Mouse (Mus musculus) embryonic facial prominence, embryonic 13.5 days (tissue): ENCODE results near the gene Mpv17l. TPM values are rescaled to one million over a fixed set of nuclear protein-coding genes. Genes with fewer than 3 reads are reported as not detected.

Experiments
- ATAC-seq: fragments of 200-750 bp; cut with Nextera tagmentation; 2 replicates; pipeline ENCODE4 v1.8.0; 2017; ENCODE audit warnings: low read depth; ENCODE audit not compliant: insufficient number of reproducible peaks, insufficient read depth, low FRiP score, low TSS enrichment
- H3K27ac ChIP-seq: fragments of 300-500 bp; sonication (generic); 2 replicates; pipeline ENCODE4 v1.5.1; 2015; ENCODE audit warnings: moderate library complexity, mild to moderate bottlenecking, inconsistent platforms
- H3K27me3 ChIP-seq: fragments of 300-500 bp; sonication (generic); 2 replicates; pipeline ENCODE4 v1.6.1; 2015; ENCODE audit warnings: mild to moderate bottlenecking, inconsistent platforms
- H3K36me3 ChIP-seq: fragments of 300-500 bp; sonication (generic); 2 replicates; pipeline ENCODE4 v1.6.1; 2015; ENCODE audit warnings: mild to moderate bottlenecking, inconsistent platforms
- H3K4me1 ChIP-seq: fragments of 300-500 bp; sonication (generic); 2 replicates; pipeline ENCODE4 v1.6.1; 2015; ENCODE audit warnings: inconsistent platforms
- H3K4me2 ChIP-seq: fragments of 300-500 bp; sonication (generic); 2 replicates; pipeline ENCODE4 v1.6.1; 2015; ENCODE audit warnings: moderate library complexity, mild to moderate bottlenecking, inconsistent platforms
- H3K4me3 ChIP-seq: fragments of 300-500 bp; sonication (generic); 2 replicates; pipeline ENCODE4 v1.5.1; 2015; ENCODE audit warnings: mild to moderate bottlenecking, inconsistent platforms
- H3K9ac ChIP-seq: fragments of 300-500 bp; sonication (generic); 2 replicates; pipeline ENCODE4 v1.6.1; 2015; ENCODE audit warnings: mild to moderate bottlenecking, inconsistent platforms
- H3K9me3 ChIP-seq: fragments of 300-500 bp; sonication (generic); 2 replicates; pipeline ENCODE4 v1.6.1; 2016; ENCODE audit warnings: inconsistent platforms
- WGBS: fragments of 180-500 bp; shearing (Covaris S2); methylation state at CpG from one replicate; pipeline ENCODE4 v1.1.7; 2015; ENCODE audit warnings: mixed read lengths; 5-methylcytosine and 5-hydroxymethylcytosine counted together
- polyA plus RNA-seq: library from polyadenylated mRNA; unstranded; fragments of >200 nt; fragmentation: Nextera tagmentation; extraction: Ambion mirVana; gene quantifications from 2 replicates; pipeline ENCODE4 v1.2.1, GENCODE M21; 2015

Mpv17l gene
- polyA plus RNA-seq, 1 experiment from 2014 or later: 5.3 TPM

- Histone ChIP-seq H3K4me3 (no peak overlapping the region), H3K27me3 (no peaks in the 10 kb centered on the region), H3K4me1 (peaks cover 8% of the 10 kb centered on the region), H3K9ac (no peak overlapping the region), H3K36me3 (no peaks in the 10 kb centered on the region), H3K27ac (no peak overlapping the region), H3K4me2 (no peak overlapping the region), H3K9me3 (no peaks in the 10 kb centered on the region)
- WGBS: 94% methylated on average over 5 of the region's 5 CpGs
- ATAC-seq: no peak
Measured at GRCm38 (mm10) chr16:13983161-13983560, 80.2 kb downstream of the Mpv17l start.

GRCm38 (mm10) chr16:13986197-13986573 lies 83.2 kb downstream of the Mpv17l start:
- no peak for ATAC-seq
- no peaks in the 10 kb centered on the region for H3K9me3 ChIP-seq

GRCm38 (mm10) chr16:13986574-13987478 lies 83.9 kb downstream of the Mpv17l start, which contains the start of the genes 2900011O08Rik and Ifitm7:
Gene 2900011O08Rik (plus strand): TSS chr16:13986604.
Gene Ifitm7 (minus strand): TSS chr16:13986888.
- no peaks in the 10 kb centered on the region for H3K27me3 ChIP-seq

More at GRCm38 (mm10) chr16:13986197-13986573, 83.2 kb downstream of the Mpv17l start:
- peak overlapping the region; percentile 56 for H3K4me3 ChIP-seq
- no peaks in the 10 kb centered on the region for H3K36me3 ChIP-seq
- no peaks in the 10 kb centered on the region for H3K27me3 ChIP-seq
- peak overlapping the region; percentile 91 for H3K4me2 ChIP-seq
- peak overlapping the region; percentile 77 for H3K9ac ChIP-seq
- peaks cover 8% of the 10 kb centered on the region for H3K4me1 ChIP-seq
- H3K27ac ChIP-seq: no peak overlapping the region
- 40% methylated on average over 3 of the region's 3 CpGs for WGBS

GRCm38 (mm10) chr16:13992518-13993248 lies 89.7 kb downstream of the Mpv17l start:
- Histone ChIP-seq H3K27me3 (no peaks in the 10 kb centered on the region), H3K4me3 (no peak overlapping the region), H3K36me3 (no peaks in the 10 kb centered on the region), H3K4me1 (no peaks in the 10 kb centered on the region; the same call in 1 of the 2 replicates), H3K27ac (no peak overlapping the region), H3K4me2 (no peak overlapping the region), H3K9ac (no peak overlapping the region), H3K9me3 (no peaks in the 10 kb centered on the region)
- WGBS: 82% methylated on average over 11 of the region's 11 CpGs
- no peak for ATAC-seq

More at GRCm38 (mm10) chr16:13986574-13987478, 83.9 kb downstream of the Mpv17l start, which contains the start of the genes 2900011O08Rik and Ifitm7:
- peak; percentile 67; the same call in 1 of the 2 replicates for ATAC-seq
- Histone ChIP-seq H3K4me2 (peak within 1 kb of the TSS; percentile 91), H3K4me3 (peak within 1 kb of the TSS; percentile 56), H3K4me1 (peaks cover 8% of the 10 kb centered on the region), H3K9me3 (no peaks in the 10 kb centered on the region), H3K27ac (peak within 1 kb of the TSS; percentile 51; the same call in 1 of the 2 replicates), H3K36me3 (no peaks in the 10 kb centered on the region), H3K9ac (peak within 1 kb of the TSS; percentile 77)
- under 1% methylated on average over 31 of the region's 31 CpGs for WGBS

GRCm38 (mm10) chr16:13994076-13994475 lies 91.1 kb downstream of the Mpv17l start:
- H3K4me3 ChIP-seq: no peak overlapping the region
- WGBS: 70% methylated on average over 1 of the region's 1 CpGs
- no peak overlapping the region for H3K9ac ChIP-seq
- H3K36me3 ChIP-seq: no peaks in the 10 kb centered on the region
- H3K4me1 ChIP-seq: no peaks in the 10 kb centered on the region
- ATAC-seq: no peak
- no peak overlapping the region for H3K27ac ChIP-seq
- no peaks in the 10 kb centered on the region for H3K9me3 ChIP-seq
- no peak overlapping the region for H3K4me2 ChIP-seq
- no peaks in the 10 kb centered on the region for H3K27me3 ChIP-seq

- Histone ChIP-seq H3K27me3 (no peaks in the 10 kb centered on the region), H3K9ac (no peak overlapping the region), H3K27ac (no peak overlapping the region), H3K4me1 (no peaks in the 10 kb centered on the region), H3K36me3 (no peaks in the 10 kb centered on the region), H3K4me2 (no peak overlapping the region), H3K9me3 (no peaks in the 10 kb centered on the region), H3K4me3 (no peak overlapping the region)
- 69% methylated on average over 1 of the region's 1 CpGs for WGBS
- ATAC-seq: no peak
Measured at GRCm38 (mm10) chr16:13994502-13994901, 91.5 kb downstream of the Mpv17l start.

Other genes starting within 250 kb of the Mpv17l start
- gene Parn, start 235.0 kb upstream of the Mpv17l start, polyA plus RNA-seq: 41.8 and 42.2 TPM in 2 replicates
- gene Bfar, start 231.3 kb upstream of the Mpv17l start, polyA plus RNA-seq: 47.6 and 53.1 TPM in 2 replicates
- 6.2 and 7.1 TPM in 2 replicates for gene 3110001I22Rik, start 231.2 kb upstream of the Mpv17l start, polyA plus RNA-seq
- gene Pla2g10, start 172.2 kb upstream of the Mpv17l start, polyA plus RNA-seq: 0.15 TPM in 1 of 2 replicates, not detected in the other
- 70.2 and 72.7 TPM in 2 replicates for gene Rrn3, start 122.5 kb upstream of the Mpv17l start, polyA plus RNA-seq
- 235 and 236 TPM in 2 replicates for gene Ntan1, start 84.3 kb upstream of the Mpv17l start, polyA plus RNA-seq
- gene Pdxdc1, start within 50 bp of the Mpv17l start, polyA plus RNA-seq: 92.5 and 106 TPM in 2 replicates
- gene 2900011O08Rik, start 83.4 kb downstream of the Mpv17l start, polyA plus RNA-seq: 6.0 and 8.0 TPM in 2 replicates
- gene Ifitm7, start 83.7 kb downstream of the Mpv17l start, polyA plus RNA-seq: 0.14 and 0.32 TPM in 2 replicates